Mouse (Mus musculus) embryonic facial prominence, embryonic 15.5 days (tissue): ENCODE data around the gene Hnrnpr. TPM values are rescaled to one million over a fixed set of nuclear protein-coding genes. Genes with fewer than 3 reads are reported as not detected.

ENCODE experiments used
- polyA plus RNA-seq: library from polyadenylated mRNA; unstranded; fragments of >200 nt; fragmentation: Nextera tagmentation; extraction: Ambion mirVana; gene quantifications from 2 replicates; pipeline ENCODE4 v1.2.1, GENCODE M21; 2015

Gene Hnrnpr
- polyA plus RNA-seq, 1 experiment from 2014 or later = 159 TPM

Other genes with a start within 250 kb of the Hnrnpr start
- gene Id3, start 167.4 kb upstream of the Hnrnpr start, polyA plus RNA-seq = 432 and 441 TPM in 2 replicates
- gene E2f2, start 138.5 kb upstream of the Hnrnpr start, polyA plus RNA-seq = 10.1 and 12.5 TPM in 2 replicates
- 13.3 and 14.1 TPM in 2 replicates for gene Asap3, start 104.6 kb upstream of the Hnrnpr start, polyA plus RNA-seq
- 19.2 and 20.7 TPM in 2 replicates for gene Tcea3, start 63.2 kb upstream of the Hnrnpr start, polyA plus RNA-seq
- 25.0 and 25.5 TPM in 2 replicates for gene Zfp46, start 26.3 kb upstream of the Hnrnpr start, polyA plus RNA-seq
- gene Htr1d, start 112.6 kb downstream of the Hnrnpr start, polyA plus RNA-seq = 0.67 and 0.75 TPM in 2 replicates
- 0.19 and 0.28 TPM in 2 replicates for gene 6030445D17Rik, start 151.3 kb downstream of the Hnrnpr start, polyA plus RNA-seq
- gene Luzp1, start 158.8 kb downstream of the Hnrnpr start, polyA plus RNA-seq = 114 and 124 TPM in 2 replicates